In genomic region chr6:48085521-48086404, GRCm38 (mm10) we compare ENCODE assay signal across 8 mouse cellular contexts. TPM values are rescaled to one million over a fixed set of nuclear protein-coding genes. Genes with fewer than 3 reads are reported as not detected.
DNase-seq lines count a peak whose midpoint lies in the region; ATAC-seq lines count a peak whose summit lies in the region.

No protein-coding gene starts in this region.

- peak; percentile 30 to 55; a peak in 2 of 4 replicates for ATAC-seq in hematopoietic stem cell, adult 5-6 weeks (replicated peaks in 1 of 2; ENCODE audit: insufficient read depth in 1 of 2, low FRiP score in 2 of 2, low TSS enrichment in 1 of 2, low read depth in 1 of 2, poor library complexity in 2 of 2, severe bottlenecking in 2 of 2)

- peak; percentile 22 for DNase-seq in MEL-GATA-1-ER (ENCODE audit: extremely low read depth, low read depth)
- peak; percentile 73 for DNase-seq in cerebellum, adult 9-10 months
- DNase-seq in forelimb bud, embryonic 11.5 days (ENCODE audit: low read depth, low spot score) = peak; percentile 14
- DNase-seq in layer of hippocampus, postnatal 10 days (ENCODE audit: low spot score in 2 of 2) = peak; percentile 67 to 73
- peak; percentile 71 for DNase-seq in lung, postnatal 14 days
- peak; percentile 50 for DNase-seq in ovary, postnatal 14 days (ENCODE audit: low spot score)
- DNase-seq in thymus, postnatal 0 days (ENCODE audit: low spot score) = peak; percentile 66

RNA-seq across cellular contexts. Expression of gene Zfp746, which starts 0.6 kb away (rescaled TPM):
- 28.2 and 33.0 TPM in 2 replicates for total RNA-seq in hematopoietic stem cell, adult 5-6 weeks (2017)
- total RNA-seq in layer of hippocampus, postnatal 10 days (2021) = 10 to 100 TPM; 27.5 to 29.6 TPM
- 17.3 and 21.3 TPM in 2 replicates for polyA plus RNA-seq in thymus, postnatal 0 days (2015; fragmentation: Nextera tagmentation; extraction: Ambion mirVana)

RNA-seq across cellular contexts. Expression of gene Zfp777, which starts 37.1 kb away (rescaled TPM):
- total RNA-seq in hematopoietic stem cell, adult 5-6 weeks (2017) = 16.2 and 34.6 TPM in 2 replicates
- 10 to 100 TPM; 36.6 to 44.9 TPM for total RNA-seq in layer of hippocampus, postnatal 10 days (2021)
- 6.1 and 7.5 TPM in 2 replicates for polyA plus RNA-seq in thymus, postnatal 0 days (2015; fragmentation: Nextera tagmentation; extraction: Ambion mirVana)

Comparison
In these comparisons a context has a peak if more than half of its experiments do, and no peak if none do; other contexts are left out.
1. Peak in every context shown above with its lines: DNase-seq and ATAC-seq.
2. DNase-seq: peak in every context shown above with its lines; median percentile 73 in cerebellum, adult 9-10 months; 71 in lung, postnatal 14 days; 70 in layer of hippocampus, postnatal 10 days; 66 in thymus, postnatal 0 days; 50 in ovary, postnatal 14 days; 22 in MEL-GATA-1-ER; 14 in forelimb bud, embryonic 11.5 days.